Mouse (Mus musculus) brain, embryonic 14.5 days (tissue): Measurements from ENCODE around the gene Taar5.

Experiments used
- CTCF ChIP-seq: fragments of 200-500 bp; IDR thresholded peaks from 2 replicates; pipeline ENCODE4 v1.5.1; 2012; ENCODE audit warnings: inconsistent platforms, mild to moderate bottlenecking, moderate library complexity, borderline replicate concordance; ENCODE audit not compliant: insufficient read depth, insufficient read length; ENCODE audit errors: extremely low read depth
- POLR2A ChIP-seq: fragments of 200-500 bp; IDR thresholded peaks from 2 replicates; pipeline ENCODE4 v1.6.1; 2012; ENCODE audit warnings: mild to moderate bottlenecking, inconsistent platforms, borderline replicate concordance; ENCODE audit not compliant: poor library complexity, insufficient read depth, insufficient read length, severe bottlenecking; ENCODE audit errors: extremely low read depth

- no peak for TF ChIP-seq POLR2A
- peak; percentile 69 for TF ChIP-seq CTCF
Observed at GRCm38 (mm10) chr10:23978901-23979705, 8.6 kb downstream of the Taar5 start.
